Mouse (Mus musculus) ES-Bruce4 (cell line): ENCODE data around the gene Irs1.

Source experiments
- CTCF ChIP-seq: IDR thresholded peaks from one replicate; pipeline ENCODE4 v1.8.1; 2011; ENCODE audit warnings: low read depth, low read length
- POLR2A ChIP-seq: IDR thresholded peaks from one replicate; pipeline ENCODE4 v1.8.1; 2011; ENCODE audit warnings: low read length; ENCODE audit not compliant: insufficient read depth

- no peak for TF ChIP-seq POLR2A
- no peak for TF ChIP-seq CTCF
These were observed 1.9 kb downstream of the Irs1 start for GRCm38 (mm10) chr1:82289116-82289989.
